Mouse (Mus musculus): ENCODE measurements around the gene Adamts15. TPM values are rescaled to one million over a fixed set of nuclear protein-coding genes. Genes with fewer than 3 reads are reported as not detected.
A peak's percentile ranks its signal among the peaks of the same experiment; 100 is the strongest.

Adamts15 gene
- total and polyA plus RNA-seq, 2 experiments, result 0.35 to 0.37 TPM

DNA sequence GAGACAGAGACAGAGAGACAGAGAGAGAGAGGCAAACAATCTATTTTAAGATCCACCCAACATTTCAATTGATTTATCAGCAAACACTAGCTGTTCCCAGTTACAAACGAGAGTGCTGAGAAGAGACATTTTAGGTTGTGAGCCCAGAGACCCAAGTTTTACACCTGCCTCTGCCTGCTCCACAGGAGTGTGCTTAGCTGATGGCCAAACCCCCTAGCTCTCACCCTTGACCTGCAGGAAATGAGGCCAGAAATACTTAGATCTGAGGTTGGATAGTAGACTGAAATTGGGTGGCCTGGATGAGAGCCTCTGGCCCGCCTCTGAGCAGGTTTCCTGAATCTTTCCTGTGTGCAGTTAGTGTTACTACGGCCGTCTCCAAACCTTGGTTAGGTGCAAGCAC, 15.8 kb downstream of the Adamts15 start:
- 23% methylated on average over 4 of the region's 4 CpGs for WGBS
- H3K4me3 ChIP-seq (ENCODE audit: insufficient read depth, low read depth, low read length), result no peak overlapping the region
- no peak for TF ChIP-seq POLR2A (IDR thresholded peaks at IDR 0.05; ENCODE audit: extremely low read depth, insufficient read depth, low read length)
- TF ChIP-seq CTCF (IDR thresholded peaks at IDR 0.05; ENCODE audit: low read depth, low read length), result no peak

DNA sequence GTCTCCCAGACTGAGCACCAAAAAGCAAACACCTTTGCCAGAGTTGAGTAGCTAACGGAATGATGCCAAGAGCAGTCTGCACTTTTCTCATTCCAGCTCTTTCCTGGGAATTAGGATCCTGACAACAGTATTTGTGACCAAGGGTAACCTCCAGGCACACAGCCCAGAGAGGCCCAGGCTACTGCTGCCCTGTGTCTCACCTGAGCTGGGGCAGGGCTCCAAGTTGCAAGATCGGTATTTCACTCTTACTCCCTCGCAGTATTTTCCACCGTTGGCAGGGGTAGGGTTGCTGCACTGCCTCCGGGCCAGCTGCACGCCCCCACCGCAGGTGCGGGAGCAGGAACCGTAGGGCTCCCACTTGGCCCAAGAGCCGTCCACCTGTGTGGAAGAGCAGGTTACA, 16.4 kb downstream of the Adamts15 start:
- Histone ChIP-seq H3K4me1 (ENCODE audit: control insufficient read depth, insufficient read depth, low read length) (peaks cover 7% of the 10 kb centered on the region), H3K9ac (ENCODE audit: low read depth, low read length) (peak overlapping the region; percentile 7; the same call in 1 of the 2 replicates), H3K4me3 (ENCODE audit: insufficient read depth, low read depth, low read length) (peak overlapping the region; percentile 34; the same call in 1 of the 2 replicates), H3K27me3 (ENCODE audit: control insufficient read depth, insufficient read depth, low read length) (no peaks in the 10 kb centered on the region), H3K27ac (replicated peaks; ENCODE audit: insufficient read depth, low read depth, low read length) (peak overlapping the region; percentile 27), H3K79me2 (ENCODE audit: control insufficient read depth, insufficient read depth, low read length) (no peaks in the 10 kb centered on the region), H3K36me3 (ENCODE audit: control insufficient read depth, insufficient read depth, low read length) (no peaks in the 10 kb centered on the region)
- WGBS, result 14% methylated on average over 10 of the region's 10 CpGs
- DNase-seq (ENCODE audit: extremely low read depth, low read depth, low spot score), result peak; percentile 97
- TF ChIP-seq CTCF (IDR thresholded peaks at IDR 0.05; ENCODE audit: low read depth, low read length), result no peak
- no peak for TF ChIP-seq POLR2A (IDR thresholded peaks at IDR 0.05; ENCODE audit: extremely low read depth, insufficient read depth, low read length)

More for the DNA sequence above, 15.8 kb downstream of the Adamts15 start:
- Histone ChIP-seq H3K27ac (replicated peaks; ENCODE audit: insufficient read depth, low read depth, low read length) (no peak overlapping the region), H3K4me1 (ENCODE audit: control insufficient read depth, insufficient read depth, low read length) (peaks cover 8% of the 10 kb centered on the region), H3K9ac (ENCODE audit: low read depth, low read length) (no peak overlapping the region), H3K79me2 (ENCODE audit: control insufficient read depth, insufficient read depth, low read length) (no peaks in the 10 kb centered on the region), H3K27me3 (ENCODE audit: control insufficient read depth, insufficient read depth, low read length) (no peaks in the 10 kb centered on the region), H3K36me3 (ENCODE audit: control insufficient read depth, insufficient read depth, low read length) (no peaks in the 10 kb centered on the region)
- peak; percentile 74 for DNase-seq (ENCODE audit: extremely low read depth, low read depth, low spot score)

DNA sequence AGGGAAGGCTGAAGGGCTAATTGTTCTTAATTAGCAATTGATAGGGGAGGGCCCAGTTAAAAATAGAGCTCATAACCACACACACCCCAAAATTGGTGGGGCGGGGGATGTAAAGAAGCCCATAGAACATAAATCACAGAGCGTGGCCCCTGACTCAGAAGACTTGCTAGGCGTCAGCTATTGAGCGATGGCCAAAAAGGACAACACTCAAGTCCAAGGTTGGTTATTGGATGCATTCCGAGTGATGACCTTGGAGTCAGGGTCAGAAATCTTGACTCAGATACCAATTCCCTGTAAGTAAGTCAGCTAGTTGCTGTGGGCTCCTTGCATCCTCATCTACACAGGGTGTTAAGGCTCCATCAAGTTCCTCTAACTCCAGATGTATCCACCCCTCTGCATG, 19.0 kb downstream of the Adamts15 start:
- H3K4me3 ChIP-seq (ENCODE audit: insufficient read depth, low read depth, low read length), result no peak overlapping the region
- H3K27ac ChIP-seq (replicated peaks; ENCODE audit: insufficient read depth, low read depth, low read length), result no peak overlapping the region
- H3K79me2 ChIP-seq (ENCODE audit: control insufficient read depth, insufficient read depth, low read length), result no peaks in the 10 kb centered on the region
- no peak for DNase-seq (ENCODE audit: extremely low read depth, low read depth, low spot score)
- H3K4me1 ChIP-seq (ENCODE audit: control insufficient read depth, insufficient read depth, low read length), result peaks cover 7% of the 10 kb centered on the region
- no peak overlapping the region for H3K9ac ChIP-seq (ENCODE audit: low read depth, low read length)
- H3K27me3 ChIP-seq (ENCODE audit: control insufficient read depth, insufficient read depth, low read length), result no peaks in the 10 kb centered on the region
- no peaks in the 10 kb centered on the region for H3K36me3 ChIP-seq (ENCODE audit: control insufficient read depth, insufficient read depth, low read length)
- TF ChIP-seq CTCF (IDR thresholded peaks at IDR 0.05; ENCODE audit: low read depth, low read length) (no peak), POLR2A (IDR thresholded peaks at IDR 0.05; ENCODE audit: extremely low read depth, insufficient read depth, low read length) (no peak)
- WGBS, result 89% methylated on average over 5 of the region's 5 CpGs

DNA sequence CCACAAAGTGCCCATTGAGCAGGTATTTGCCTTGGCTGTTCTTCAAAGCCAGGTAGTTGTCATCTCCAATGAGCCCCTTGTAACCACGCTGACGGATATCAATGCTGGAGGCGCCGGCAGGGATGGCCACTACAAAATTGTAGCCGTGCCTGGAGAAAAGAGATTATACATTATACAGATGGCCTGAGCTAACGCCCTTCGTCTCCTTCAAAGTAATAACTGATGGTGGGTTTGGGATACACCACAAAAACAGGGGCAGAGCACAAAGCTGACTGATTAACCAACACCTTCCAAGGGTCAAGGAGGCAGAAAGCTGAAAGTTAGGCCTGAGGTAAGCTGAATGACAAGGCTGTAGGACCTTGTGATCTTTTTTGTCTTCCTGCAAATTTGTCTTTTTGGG, 19.6 kb downstream of the Adamts15 start:
- 95% methylated on average over 7 of the region's 7 CpGs for WGBS
- Histone ChIP-seq H3K36me3 (ENCODE audit: control insufficient read depth, insufficient read depth, low read length) (no peaks in the 10 kb centered on the region), H3K27me3 (ENCODE audit: control insufficient read depth, insufficient read depth, low read length) (no peaks in the 10 kb centered on the region), H3K4me3 (ENCODE audit: insufficient read depth, low read depth, low read length) (no peak overlapping the region), H3K9ac (ENCODE audit: low read depth, low read length) (no peak overlapping the region), H3K27ac (replicated peaks; ENCODE audit: insufficient read depth, low read depth, low read length) (no peak overlapping the region), H3K79me2 (ENCODE audit: control insufficient read depth, insufficient read depth, low read length) (no peaks in the 10 kb centered on the region), H3K4me1 (ENCODE audit: control insufficient read depth, insufficient read depth, low read length) (peaks cover 6% of the 10 kb centered on the region)
- no peak for TF ChIP-seq POLR2A (IDR thresholded peaks at IDR 0.05; ENCODE audit: extremely low read depth, insufficient read depth, low read length)
- TF ChIP-seq CTCF (IDR thresholded peaks at IDR 0.05; ENCODE audit: low read depth, low read length), result no peak
- DNase-seq (ENCODE audit: extremely low read depth, low read depth, low spot score), result no peak

- no peaks in the 10 kb centered on the region for H3K79me2 ChIP-seq (ENCODE audit: control insufficient read depth, insufficient read depth, low read length)
- H3K27ac ChIP-seq (replicated peaks; ENCODE audit: insufficient read depth, low read depth, low read length), result no peak overlapping the region
- no peak overlapping the region for H3K9ac ChIP-seq (ENCODE audit: low read depth, low read length)
- no peak overlapping the region for H3K4me3 ChIP-seq (ENCODE audit: insufficient read depth, low read depth, low read length)
- DNase-seq (ENCODE audit: extremely low read depth, low read depth, low spot score), result no peak
- H3K4me1 ChIP-seq (ENCODE audit: control insufficient read depth, insufficient read depth, low read length), result peaks cover 10% of the 10 kb centered on the region
- no peaks in the 10 kb centered on the region for H3K36me3 ChIP-seq (ENCODE audit: control insufficient read depth, insufficient read depth, low read length)
- 93% methylated on average over 19 of the region's 19 CpGs for WGBS
- no peak for TF ChIP-seq CTCF (IDR thresholded peaks at IDR 0.05; ENCODE audit: low read depth, low read length)
- TF ChIP-seq POLR2A (IDR thresholded peaks at IDR 0.05; ENCODE audit: extremely low read depth, insufficient read depth, low read length), result no peak
- H3K27me3 ChIP-seq (ENCODE audit: control insufficient read depth, insufficient read depth, low read length), result no peaks in the 10 kb centered on the region
Measured at GRCm38 (mm10) chr9:30902152-30902551, 20.1 kb downstream of the Adamts15 start.

DNA sequence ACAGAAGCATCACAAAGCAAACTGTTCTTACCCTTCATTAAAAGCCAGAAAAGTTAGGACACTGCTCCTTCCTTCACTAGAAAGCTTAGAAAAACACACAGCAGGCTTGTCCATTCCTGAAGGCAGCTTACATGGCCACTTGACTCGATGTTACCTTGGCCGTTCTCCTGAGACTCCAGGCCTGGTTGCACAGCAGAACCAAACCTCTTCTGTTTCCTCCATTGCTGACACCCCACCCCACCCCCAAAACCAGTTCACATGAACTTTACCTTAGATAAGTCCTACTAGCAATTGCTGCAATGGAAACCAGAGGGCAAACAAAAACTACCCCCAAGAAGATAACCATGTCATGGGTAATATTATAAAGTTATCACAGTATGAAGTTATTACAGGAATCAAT, 25.1 kb downstream of the Adamts15 start:
- Histone ChIP-seq H3K4me3 (ENCODE audit: insufficient read depth, low read depth, low read length) (no peak overlapping the region), H3K4me1 (ENCODE audit: control insufficient read depth, insufficient read depth, low read length) (peaks cover 9% of the 10 kb centered on the region), H3K36me3 (ENCODE audit: control insufficient read depth, insufficient read depth, low read length) (no peaks in the 10 kb centered on the region), H3K27me3 (ENCODE audit: control insufficient read depth, insufficient read depth, low read length) (no peaks in the 10 kb centered on the region), H3K79me2 (ENCODE audit: control insufficient read depth, insufficient read depth, low read length) (no peaks in the 10 kb centered on the region), H3K27ac (replicated peaks; ENCODE audit: insufficient read depth, low read depth, low read length) (no peak overlapping the region), H3K9ac (ENCODE audit: low read depth, low read length) (no peak overlapping the region)
- no peak for TF ChIP-seq POLR2A (IDR thresholded peaks at IDR 0.05; ENCODE audit: extremely low read depth, insufficient read depth, low read length)
- TF ChIP-seq CTCF (IDR thresholded peaks at IDR 0.05; ENCODE audit: low read depth, low read length), result no peak
- DNase-seq (ENCODE audit: extremely low read depth, low read depth, low spot score), result no peak
- WGBS, result 27% methylated on average over 2 of the region's 2 CpGs
